Mouse (Mus musculus) G1E (cell line): Measurements from ENCODE around the gene Amz1.

Experiments
- CTCF ChIP-seq: IDR thresholded peaks from 2 replicates; pipeline ENCODE4 v1.5.1; 2012; ENCODE audit warnings: low read depth, low read length, inconsistent platforms, mixed read lengths
- GATA1 ChIP-seq: IDR thresholded peaks from 2 replicates; pipeline ENCODE4 v1.6.1; 2012; ENCODE audit warnings: borderline replicate concordance, low read length, inconsistent platforms, mixed read lengths
- GATA2 ChIP-seq: IDR thresholded peaks from 2 replicates; pipeline ENCODE4 v1.6.1; 2012; ENCODE audit warnings: low read depth, low read length, inconsistent platforms, borderline replicate concordance
- POLR2AphosphoS5 ChIP-seq: IDR thresholded peaks from 2 replicates; pipeline ENCODE4 v1.6.1; 2012; ENCODE audit warnings: low read depth, low read length, inconsistent platforms; ENCODE audit not compliant: insufficient replicate concordance
- TAL1 ChIP-seq: conservative IDR thresholded peaks from 2 replicates; pipeline ENCODE4 v1.6.1; 2012; ENCODE audit warnings: low read depth, low read length, inconsistent platforms, mixed read lengths

- no peak for TF ChIP-seq CTCF
- TF ChIP-seq GATA1: no peak
- no peak for TF ChIP-seq GATA2
- no peak for TF ChIP-seq TAL1
- no peak for TF ChIP-seq POLR2AphosphoS5
Measured at GRCm38 (mm10) chr5:140790392-140790791, 66.5 kb downstream of the Amz1 start.
